Mouse (Mus musculus) gastrocnemius, postnatal 14 days (tissue): ENCODE data around the gene C130050O18Rik. TPM values are rescaled to one million over a fixed set of nuclear protein-coding genes. Genes with fewer than 3 reads are reported as not detected.
A peak's percentile ranks its signal among the peaks of the same experiment; 100 is the strongest.
"Not testable (repeated sequence)": the region's sequence is repeated elsewhere in the genome, so short reads cannot be mapped to it uniquely, and the experiment has no call there.

Source experiments
- DNase-seq: peaks from one replicate; pipeline ENCODE4 v3.0.0; 2021; ENCODE audit warnings: mixed read lengths
- intact Hi-C: fragments of 180-260 bp; cut with DNase I; formaldehyde crosslinking; loops from one replicate; pipeline ENCODE4 v1.15.1; 2025; ENCODE audit warnings: low total_unique reads
- total RNA-seq, 2 experiments: library from RNA; stranded (reverse); gene quantifications; 2 replicates each; pipeline ENCODE4 v1.2.3; 2021

C130050O18Rik gene
- total RNA-seq, 2 experiments from 2014 or later: 0.39 to 0.60 TPM

DNA sequence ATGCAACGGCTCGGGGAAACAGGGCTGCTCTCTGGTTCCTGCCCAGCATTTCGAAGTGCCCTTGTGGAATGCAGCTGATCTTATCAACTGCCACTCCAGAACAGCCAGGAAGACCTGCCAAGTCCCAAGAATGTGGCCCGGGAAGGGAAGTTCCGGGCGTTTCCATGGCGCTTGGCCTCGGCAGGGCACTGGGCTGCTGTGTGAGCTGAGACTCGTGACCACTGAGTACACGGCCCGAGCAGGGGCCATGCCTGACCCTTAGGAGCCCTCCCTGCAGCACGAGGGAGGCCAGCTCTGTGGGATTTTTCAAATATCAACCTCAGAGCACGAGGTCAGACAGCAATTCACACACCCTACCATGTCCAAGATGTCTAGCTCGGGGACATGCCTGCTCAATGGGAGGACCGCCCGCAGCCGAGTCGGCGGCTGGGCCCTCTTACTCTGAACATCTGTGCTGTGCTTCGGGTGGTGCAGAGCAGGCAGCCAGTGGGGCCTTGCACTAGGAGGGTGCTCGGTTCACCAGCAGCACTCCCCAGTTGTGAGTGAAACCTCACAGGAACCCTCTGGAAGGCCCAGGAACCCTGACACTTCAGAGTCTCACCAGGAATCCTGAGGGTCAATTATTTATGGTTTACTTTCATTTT is 26.0 kb upstream of the C130050O18Rik start:
- intact Hi-C loops: no loop called here
- peak; percentile 78 for DNase-seq

DNA sequence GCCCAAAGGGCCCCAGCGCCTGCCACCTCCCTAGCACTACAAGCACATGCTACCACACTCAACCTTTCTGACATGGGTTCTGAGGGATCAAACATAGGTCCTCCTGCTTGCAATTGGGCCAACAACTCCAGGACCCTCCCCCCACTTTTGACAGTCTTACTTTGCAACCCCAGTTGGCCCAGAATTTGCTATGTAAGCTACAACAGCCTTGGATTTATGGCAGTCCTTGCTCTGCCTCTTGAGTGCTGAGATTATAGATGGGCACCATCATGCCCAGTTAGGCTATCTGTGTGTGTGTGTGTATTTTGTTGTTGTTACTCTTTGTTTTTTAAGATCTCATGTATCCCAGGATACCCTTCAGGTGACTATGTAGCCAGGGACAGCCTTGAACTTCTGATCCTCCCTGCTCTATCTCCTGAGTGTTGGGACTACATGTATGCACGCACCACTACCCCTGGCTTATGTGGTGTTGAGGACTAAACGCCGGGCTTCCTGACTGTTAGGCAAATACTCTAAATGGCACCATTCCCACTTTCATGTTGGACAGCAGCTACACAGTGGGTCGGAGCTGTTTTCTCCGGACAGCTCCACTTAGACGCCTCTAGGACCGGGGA is 25.2 kb upstream of the C130050O18Rik start:
- intact Hi-C loops: no loop called here

DNA sequence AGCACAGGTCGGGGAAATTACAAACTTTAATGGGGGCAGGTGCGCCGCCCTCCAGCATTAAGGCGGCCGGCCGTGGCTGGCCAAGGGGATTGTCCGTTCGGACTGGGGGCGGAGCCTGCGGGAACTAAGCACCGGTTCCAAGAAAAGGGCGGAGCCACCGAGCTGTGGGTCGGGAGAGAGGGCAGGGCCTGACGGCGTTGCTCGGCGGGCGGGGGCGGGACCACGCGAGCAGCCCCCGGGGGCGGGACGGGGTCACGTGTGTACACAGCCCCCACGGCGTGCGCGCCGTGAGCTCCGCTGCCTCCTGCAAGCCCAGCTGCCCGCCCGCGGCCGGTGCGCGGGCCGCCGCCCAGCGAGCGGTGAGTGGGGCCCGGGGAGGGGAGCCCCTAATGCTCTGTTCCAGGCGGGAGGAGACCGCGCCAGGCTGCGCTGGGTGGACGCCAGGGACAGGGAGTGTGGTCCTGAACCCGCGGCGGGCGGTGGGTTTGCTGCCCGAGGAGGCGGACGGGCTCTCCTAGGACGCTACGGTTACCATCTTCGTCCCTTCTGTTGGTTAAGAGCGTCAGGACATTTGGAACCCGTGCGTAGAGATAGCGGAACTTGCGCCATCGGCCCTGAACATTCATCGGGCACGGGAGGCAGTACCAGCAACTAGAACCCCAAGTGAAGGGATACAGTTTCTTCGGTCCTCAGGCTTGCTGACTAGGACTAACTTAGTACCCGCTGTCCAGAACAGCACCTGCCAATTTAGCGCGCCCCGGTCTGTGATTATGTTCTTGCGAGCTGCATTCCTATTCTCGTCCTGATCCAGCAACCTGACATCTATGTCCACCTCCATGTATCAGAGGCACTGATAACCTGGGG is 24.5 kb upstream of the C130050O18Rik start:
- intact Hi-C loops: no loop called here
- DNase-seq: peak; percentile 99

More for the DNA sequence above, 25.2 kb upstream of the C130050O18Rik start:
- no peak for DNase-seq

DNA sequence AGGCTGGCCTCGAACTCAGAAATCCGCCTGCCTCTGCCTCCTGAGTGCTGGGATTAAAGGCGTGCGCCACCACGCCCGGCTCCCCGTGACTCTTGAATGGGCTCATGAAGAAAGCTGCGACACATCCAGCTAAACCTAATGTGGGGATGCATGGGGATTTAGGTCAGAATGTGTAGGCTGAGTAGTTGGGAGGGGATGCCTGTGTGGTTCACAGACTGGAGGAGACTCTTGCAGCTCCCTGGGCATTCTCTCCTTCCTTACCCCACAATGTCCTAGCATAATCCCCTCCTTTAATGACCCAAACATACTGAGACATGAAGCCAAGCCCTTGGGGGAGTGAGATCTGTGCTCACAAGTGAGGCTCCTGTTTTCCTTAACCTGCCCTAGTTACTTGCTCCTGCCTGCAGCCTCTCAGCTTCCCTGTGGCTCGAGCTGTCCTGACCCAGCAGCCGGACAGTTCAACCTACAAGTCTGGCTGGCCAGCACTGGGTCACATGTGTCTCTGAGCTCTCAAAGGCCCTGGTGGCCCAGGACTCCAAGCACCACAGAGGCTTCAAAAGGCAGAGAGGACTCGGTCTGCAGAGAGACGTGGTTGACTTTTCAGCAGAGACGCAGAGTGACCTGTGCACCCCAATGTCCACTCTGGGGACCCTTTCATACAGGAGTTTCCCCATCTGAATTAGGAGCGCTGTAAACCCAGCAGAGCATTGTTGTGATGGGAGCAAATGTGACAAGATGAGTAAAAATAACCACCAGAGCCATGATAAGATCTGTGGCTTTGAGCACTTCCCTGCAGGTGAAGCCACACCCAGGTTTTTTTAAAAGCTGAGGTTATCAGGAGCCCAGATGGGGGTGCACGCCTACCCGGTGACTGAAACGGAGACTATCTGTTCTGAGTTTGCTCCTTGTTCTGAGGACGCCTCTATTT is 23.2 kb upstream of the C130050O18Rik start:
- no peak for DNase-seq
- intact Hi-C loops: no loop called here

DNA sequence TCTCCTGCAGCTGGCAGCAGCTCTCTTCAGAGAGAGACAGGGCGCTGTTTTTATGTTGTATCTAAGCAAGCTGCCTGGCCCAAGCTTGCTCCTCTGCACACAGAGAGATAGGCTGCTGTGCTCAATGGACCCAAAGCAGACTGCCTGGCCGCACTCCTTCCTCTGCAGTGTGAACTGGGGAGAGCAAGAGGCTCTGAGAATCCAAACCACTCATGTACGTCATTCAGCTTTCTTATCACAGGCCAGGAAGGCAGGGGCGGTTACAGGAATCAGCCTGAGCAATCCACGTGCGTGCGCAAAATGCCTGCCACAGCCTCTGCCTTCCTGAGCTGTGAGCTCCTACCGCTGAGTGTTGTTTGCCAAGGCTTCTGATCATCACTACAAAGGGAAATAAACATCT is 22.3 kb upstream of the C130050O18Rik start:
- intact Hi-C loops: no loop called here
- DNase-seq: no peak

DNA sequence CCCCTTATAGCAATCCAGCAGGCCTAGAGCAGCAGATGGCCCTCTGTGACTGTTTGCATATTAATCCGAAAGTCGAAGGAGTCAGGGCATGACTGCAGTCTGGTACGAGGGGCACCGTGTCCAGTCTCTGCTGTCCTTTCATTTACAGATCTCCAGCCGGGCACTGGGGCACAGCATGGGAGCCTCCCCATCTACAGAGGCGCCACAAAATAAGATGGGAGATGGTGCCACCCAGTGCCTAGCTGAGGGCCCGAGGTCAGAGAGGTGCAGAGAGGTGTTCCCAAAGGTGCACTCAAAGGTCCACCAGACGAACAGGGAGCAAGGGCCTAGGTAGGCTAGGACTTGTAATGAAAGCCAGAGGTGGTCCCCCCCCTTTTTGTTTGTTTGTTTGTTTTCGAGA is 21.8 kb upstream of the C130050O18Rik start:
- intact Hi-C loops: no loop called here
- DNase-seq: no peak

DNA sequence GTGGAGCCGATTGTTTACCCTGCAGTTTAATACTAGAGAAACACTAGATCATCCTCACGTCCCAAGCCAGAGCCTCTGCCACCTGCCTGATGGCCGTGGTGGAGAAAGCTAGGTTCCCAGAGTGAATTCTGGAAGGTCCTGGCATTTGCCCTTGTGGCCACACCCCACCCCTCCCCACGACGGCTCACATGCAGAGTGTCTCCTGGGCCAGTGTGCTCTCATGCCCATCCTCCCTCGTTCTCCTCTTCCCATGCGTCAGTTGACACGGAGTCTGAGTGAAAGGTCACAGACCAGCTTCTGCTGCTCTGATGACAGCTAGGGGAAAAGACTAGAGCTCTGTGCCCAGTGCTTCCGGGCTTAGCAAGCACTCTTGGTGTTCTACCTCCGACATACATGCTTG is 20.5 kb upstream of the C130050O18Rik start:
- DNase-seq: peak; percentile 53
- intact Hi-C loops: no loop called here

DNA sequence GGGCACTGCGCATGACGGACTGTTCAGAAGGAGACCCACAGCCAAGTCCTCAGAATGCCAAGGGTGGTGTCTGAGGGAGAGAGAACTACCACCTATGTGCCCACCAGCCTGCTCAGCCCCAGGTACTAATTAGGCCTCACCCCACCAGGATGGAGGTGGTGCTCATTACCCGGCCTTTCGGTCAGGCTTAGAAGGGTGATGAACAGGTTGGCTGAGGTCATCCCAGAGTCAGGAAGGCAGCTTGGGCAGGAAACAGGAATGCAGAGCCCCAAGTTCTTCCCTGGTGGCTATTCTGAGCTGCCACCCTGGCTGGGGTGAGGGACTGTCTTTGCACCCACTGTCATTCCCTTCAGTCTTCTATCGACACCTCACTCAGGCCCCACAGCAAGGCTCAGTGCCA is 19.0 kb upstream of the C130050O18Rik start:
- DNase-seq: no peak

DNA sequence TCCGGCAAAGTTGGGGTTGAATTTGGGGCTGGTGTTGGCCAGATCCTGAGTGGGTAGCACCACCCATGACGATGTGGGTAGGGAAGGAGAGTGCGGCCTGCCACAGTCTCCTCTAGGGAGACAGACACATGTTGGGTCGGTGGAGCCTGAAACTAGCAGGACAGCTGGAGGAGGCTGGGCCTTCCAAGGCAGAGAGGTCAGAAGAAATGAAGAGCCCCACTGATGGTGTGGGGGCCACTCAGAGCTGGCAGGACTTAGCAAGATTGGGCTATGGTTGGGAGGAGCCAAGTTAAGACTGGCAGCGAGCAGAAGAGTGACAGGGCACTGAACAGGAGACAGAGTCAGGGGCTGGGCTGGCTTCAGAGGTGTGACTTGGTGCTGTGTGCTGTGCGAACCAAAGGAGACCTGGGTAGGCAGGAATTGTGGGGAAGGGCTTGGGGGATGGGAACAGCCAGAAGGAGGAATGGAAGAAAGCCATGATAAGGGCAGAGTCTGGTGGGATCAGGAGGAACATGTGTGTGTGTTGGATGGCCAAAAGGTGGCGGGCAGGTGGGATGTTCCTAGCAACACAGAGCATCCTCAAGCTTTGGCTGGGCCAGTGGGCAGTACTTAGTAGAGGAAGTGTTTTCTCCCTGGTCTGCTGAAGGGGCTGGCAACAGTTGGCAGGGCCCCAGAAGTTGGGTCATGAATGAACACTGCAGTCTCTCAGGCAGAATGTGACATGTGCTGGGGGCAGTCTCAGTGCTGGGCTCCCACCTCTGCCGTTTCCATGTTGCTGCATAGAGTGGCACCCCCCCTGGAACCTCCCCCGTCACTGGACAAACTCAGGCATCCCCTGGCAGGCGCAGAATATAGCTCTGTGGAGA is 17.5 kb upstream of the C130050O18Rik start:
- intact Hi-C loops: no loop called here
- DNase-seq: peak; percentile 48

More for the DNA sequence above, 19.0 kb upstream of the C130050O18Rik start:
- intact Hi-C loops: no loop called here

DNA sequence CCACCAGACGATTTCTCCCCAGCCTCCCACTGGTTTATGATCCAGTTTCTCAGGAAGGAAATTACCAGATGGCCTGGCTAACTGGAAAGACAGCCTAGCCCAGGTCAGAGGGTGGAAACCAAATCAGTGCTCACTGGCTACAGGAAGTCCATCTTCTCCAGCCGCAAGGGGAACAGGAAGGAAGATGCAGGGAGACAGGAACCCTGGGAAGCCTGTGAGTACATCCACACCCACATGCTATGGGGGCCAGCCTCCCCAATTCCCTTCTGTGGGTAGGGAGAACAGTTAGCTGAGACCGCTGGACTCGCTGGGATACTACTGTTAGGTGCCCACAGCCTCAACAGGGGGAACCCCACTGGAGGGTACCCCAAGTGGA is 16.9 kb upstream of the C130050O18Rik start:
- intact Hi-C loops: no loop called here
- no peak for DNase-seq

DNA sequence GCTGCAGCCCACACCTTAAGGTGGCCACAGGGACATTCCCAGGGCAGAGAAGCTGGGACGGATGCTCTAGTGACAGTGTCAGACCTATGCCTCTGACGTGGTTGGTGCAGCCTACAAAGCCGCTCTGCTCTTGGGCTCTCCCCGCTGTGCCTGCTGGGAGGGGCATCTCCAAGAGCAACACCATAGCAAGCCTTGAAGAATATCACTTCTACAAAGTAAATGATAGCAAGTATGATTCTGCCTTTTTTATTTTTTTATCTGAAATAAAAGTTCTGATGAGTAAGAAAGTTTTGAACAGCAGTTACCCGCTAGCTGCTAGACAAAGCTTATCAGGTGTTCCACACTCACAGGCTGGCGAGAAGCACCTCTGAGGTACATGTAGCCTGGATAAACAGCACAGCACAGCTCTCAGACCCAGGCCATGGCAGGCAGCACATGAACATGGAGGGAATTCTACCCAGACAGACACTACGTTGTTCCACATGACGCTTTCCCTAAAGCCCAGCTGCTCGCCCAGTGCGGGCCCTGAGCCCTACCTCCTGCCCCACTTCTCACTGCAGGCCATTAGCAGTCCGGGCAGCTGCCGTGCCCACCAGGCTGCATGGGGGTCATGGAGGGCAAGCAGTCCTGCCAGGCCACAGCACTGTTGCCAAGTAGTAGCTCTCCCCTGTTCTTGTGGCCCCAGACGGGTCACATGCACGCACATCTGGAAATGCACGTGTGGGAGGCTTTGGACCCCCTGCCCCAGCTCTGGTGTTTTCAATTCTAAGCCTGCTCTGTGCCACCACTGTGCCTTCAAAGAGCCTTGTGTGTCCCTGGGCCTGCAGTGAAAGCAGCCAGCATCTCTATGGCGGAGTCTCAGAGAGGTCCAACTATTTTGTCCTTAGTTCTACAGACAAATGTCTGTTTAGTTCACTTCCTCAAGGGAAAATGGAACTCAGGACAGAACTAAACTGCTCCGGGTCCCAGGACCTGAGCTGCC is 16.1 kb upstream of the C130050O18Rik start:
- intact Hi-C loops: no loop called here
- peak; percentile 59 for DNase-seq

DNA sequence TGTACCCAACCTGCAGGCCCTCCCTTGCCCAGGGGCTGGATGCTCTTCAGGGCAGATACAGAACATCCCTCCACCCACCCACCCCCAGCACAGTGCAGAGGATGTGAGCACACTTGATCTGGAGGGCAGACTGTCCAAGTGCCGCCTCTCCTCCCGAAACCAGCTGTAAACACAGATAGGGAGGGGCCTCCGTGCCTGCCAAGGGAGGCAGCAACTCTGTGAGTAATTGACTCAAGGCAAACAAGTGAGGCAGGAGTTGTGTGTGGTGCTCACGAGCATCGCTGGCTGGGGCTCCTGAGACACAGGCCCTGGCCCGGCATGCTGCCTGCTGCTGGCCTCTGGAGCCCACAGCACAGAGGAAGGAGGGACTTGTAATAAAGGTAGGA is 15.4 kb upstream of the C130050O18Rik start:
- intact Hi-C loops: no loop called here

DNA sequence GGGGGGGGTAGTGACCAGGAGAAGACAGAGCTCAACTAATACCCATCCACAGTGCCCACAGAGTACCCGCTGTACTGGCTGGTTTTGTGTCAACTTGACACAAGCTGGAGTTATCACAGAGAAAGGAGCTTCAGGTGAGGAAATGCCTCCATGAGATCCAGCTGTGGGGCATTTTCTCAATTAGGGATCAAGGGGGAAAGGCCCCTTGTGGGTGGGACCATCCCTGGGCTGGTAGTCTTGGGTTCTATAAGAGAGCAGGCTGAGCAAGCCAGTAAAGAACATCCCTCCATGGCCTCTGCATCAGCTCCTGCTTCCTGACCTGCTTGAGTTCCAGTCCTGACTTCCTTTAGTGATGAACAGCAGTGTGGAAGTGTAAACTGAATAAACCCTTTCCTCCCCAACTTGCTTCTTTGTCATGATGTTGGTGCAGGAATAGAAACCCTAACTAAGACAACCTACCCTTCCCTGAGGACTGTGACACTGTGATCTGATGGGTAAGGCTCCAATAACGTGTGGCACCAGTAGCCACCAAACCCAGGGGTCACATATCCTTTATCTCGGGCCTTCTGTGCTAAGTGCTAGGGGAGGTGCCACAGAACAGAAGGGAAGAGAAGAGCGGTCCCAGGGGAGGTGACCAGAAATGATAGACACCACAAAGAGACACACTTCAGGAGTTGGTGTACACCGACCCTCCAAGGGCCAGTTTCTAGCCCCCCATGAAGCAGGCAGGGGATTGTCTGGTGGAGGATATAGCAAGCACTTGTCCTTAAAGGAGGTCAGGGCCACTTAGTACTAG is 14.6 kb upstream of the C130050O18Rik start:
- intact Hi-C loops, DNase-seq: not testable (repeated sequence)

More for the DNA sequence above, 15.4 kb upstream of the C130050O18Rik start:
- DNase-seq: peak; percentile 81

DNA sequence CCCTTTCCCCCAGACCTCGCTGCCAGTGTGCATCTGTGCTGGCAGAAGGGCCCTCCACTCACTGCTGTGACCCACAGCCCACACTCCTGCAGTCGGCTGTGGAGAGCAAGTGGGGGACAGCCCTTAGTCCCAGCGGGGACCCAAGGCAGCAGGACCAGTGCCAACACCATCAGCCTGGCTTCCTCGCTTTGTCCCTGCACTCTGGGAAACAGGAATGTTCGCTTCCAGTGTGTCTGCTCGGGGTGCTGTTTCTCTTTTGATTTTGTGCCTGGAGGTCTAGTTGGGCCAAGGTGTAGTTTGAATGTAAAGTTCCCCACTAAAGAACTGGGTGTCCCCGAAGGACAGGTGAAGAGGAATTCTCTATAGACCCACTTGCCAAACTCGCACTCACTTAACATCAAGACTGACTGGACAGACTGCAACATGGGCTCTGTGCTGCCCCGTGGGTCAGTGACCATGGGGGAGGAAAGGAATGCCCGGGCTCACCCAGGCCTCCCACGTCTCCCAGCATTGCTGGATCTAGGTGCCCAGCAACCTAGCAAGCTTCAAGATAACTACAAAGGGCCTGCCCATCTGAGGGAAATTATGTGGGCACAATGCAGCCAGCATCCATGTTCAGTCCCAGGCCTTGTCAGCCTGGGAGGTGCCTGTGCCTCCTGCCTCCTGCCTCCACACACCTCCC is 13.6 kb upstream of the C130050O18Rik start:
- intact Hi-C loops: no loop called here
- DNase-seq: no peak

DNA sequence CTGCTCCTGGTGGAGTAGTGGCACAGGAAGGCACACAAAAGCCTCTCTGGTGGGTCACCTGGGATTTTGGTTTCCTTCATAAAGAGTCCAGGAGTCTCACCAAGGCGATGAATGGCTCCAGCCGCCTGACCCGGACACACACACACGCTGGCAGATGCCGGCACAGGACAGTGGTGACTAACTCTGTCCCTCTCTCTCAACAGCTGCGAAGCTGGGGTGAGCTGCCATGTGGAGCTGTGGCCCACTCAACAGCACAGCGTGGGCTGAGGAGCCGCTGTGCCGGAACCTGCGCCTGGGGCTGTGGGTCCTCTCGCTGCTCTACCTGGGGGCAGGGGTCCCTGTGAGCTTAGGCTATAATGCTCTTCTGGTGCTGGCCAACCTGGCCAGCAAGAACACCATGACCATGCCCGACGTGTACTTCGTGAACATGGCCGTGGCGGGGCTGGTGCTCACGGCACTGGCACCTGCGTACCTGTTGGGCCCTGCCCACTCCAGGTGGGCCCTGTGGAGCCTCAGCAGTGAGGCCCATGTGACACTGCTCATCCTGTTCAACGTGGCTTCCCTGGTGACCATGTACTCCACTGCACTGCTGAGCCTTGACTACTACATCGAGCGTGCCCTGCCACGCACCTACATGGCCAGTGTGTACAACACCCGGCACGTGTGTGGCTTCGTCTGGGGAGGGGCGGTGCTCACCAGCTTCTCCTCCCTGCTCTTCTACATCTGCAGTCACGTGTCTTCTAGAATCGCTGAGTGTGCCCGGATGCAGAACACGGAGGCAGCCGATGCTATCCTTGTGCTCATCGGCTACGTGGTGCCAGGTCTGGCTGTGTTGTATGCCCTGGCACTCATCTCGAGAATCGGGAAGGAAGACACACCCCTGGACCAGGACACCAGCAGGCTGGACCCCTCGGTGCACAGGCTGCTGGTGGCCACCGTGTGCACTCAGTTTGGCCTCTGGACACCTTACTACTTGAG is 12.6 kb upstream of the C130050O18Rik start:
- DNase-seq: no peak
- intact Hi-C loops: no loop called here
